Mouse (Mus musculus) thymus, postnatal 36 days (tissue): ENCODE results near the gene Sgk1.
"Not testable (repeated sequence)": the region's sequence is repeated elsewhere in the genome, so short reads cannot be mapped to it uniquely, and the experiment has no call there.

Experiments
- DNase-seq, 2 experiments: peaks; one replicate each; pipeline ENCODE4 v3.0.0; 2022; ENCODE audit warnings: mixed read lengths in 2 of 2

The Sgk1 gene

DNA sequence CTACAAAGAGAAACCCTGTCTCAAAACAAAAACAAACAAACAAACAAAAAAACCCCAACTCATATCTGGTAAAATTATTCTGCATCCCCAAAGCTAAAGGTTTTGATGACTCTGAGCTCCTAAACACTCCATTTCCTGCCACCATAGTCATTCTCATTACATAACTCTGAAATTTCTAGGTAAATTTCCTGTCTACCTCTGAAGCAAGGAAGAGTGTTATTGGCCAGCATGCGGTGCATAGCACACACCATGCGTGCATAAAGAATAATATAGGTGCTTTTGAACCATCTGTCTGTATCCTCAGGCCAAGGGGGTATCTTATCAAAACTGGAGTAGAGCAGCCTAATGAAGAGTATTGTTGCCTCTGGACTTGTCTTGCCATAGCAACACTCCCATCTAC is 13.8 kb upstream of the Sgk1 start:
- no peak for DNase-seq

DNA sequence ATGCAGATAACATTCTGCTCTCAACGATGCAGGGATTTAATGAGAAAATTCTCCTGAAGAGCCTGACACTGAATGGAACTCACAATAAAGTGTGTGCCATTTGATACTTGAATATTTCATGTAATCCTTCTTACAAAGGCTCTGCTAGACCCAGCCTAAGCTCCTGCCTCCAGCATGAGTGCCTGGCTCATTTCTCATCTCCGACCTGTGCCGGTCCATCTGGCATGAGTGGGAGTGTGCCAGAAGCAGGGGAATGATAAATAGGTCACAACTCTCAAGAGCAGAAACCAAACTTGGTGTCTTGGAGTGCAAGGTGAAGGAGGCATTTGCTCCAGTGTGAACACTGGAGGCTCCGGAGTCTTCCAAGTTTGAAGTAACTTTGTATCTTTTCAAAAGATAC is 13.4 kb upstream of the Sgk1 start:
- no peak for DNase-seq

DNA sequence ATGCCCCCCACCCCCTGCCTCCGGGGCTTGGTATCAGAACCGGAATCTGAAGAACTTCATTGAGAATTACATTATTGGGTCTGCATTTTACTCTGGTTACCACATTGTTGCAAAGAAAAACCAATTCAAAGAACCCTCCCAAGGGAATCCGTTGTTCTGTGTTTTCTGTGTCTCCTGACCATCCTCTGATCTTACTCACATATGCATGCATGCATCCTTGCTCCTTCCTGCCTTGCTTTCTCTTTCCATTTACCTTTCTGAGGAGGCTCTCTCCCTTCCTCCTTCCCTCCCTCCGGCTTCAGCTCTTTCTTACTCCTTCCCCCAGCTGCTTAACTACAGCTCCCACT is 174 bp upstream of the Sgk1 start:
- no peak for DNase-seq

DNA sequence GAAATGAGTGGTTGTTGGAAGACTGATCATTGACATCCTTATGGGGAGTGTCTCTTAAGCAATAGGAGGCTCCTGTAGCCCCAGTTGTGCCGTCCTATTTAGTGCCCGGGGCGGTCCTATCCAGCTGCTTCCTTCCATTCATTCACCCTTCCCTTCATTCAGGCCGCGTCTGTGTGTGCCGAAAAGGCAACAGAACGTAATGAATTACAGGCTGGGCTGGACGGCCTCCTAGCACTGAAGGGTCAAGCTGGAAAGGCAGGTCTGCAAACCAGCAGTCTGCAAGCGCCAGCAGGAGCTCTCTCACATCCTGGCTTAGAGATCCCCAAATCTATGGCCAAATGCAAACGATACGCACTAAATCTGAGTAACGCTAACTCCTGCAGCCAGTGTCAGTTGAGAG is 1.6 kb downstream of the Sgk1 start:
- no peak for DNase-seq

DNA sequence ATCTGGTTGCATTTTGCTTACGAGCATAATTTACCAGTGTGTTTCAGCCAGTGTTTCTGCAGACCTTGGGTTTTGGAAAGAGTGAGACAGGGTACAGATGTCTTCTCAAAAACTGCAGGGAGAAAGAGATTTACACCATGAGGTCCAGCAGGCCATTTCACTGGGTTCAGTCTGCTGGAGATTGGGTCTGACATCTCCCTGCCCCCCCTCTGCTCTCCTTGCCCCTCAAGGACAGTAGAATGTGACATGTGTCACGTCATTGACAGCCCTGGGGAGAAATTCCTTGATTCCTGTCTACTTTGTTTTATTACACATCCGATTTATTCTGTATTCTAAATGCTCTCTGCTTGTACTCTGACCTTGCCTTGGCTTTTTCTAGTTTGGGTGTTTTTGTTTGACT is 2.5 kb downstream of the Sgk1 start:
- no peak for DNase-seq

DNA sequence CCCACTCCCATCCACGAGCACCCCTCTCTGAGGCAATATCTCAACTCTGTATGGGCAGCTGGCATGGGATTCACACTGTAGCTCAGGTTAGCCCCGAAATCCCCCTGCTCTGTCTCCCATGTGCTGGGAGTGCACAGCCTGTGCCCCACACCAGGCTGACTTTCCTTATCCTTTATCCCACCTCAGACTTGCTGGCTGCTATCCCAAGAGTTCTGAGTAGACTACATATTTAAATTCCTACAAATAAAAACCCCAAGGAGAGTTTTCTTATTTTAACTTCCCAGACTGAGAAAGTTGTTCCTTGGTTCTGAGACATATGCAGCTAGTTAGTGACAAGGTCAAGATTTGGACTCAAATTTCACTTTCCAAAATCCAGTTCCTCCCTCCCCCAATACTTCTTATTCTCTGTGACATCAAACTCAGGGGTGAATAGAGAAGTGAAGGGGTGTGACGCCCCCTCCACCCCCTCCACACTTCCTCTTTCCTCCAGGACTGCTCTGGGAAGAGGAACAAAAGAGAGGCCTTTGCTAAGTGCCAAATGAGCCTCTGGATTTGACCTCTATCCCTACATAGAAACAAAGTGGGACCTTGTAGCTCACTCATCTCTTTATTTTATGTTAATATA is 7.3 kb downstream of the Sgk1 start:
- no peak for DNase-seq

DNA sequence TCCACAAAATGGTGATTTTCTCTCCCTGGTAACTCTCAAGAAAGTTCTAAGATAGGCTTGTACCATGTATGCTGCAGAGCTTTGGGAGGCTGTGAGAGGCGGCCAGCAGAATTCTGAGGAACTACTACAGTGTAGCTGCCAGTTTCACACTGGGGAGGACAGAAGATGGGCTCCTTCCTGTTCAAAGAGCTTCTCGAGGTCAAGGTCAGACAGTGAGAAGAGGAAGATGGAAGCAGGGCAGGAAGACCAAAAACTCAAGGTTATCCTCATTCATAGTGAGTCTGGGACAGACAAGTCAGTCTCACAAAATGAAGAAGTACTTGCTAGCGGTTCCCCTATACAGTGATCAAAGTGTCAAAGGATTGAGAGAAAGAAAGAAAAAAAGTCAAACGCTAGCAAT is 8.3 kb downstream of the Sgk1 start:
- no peak for DNase-seq

DNA sequence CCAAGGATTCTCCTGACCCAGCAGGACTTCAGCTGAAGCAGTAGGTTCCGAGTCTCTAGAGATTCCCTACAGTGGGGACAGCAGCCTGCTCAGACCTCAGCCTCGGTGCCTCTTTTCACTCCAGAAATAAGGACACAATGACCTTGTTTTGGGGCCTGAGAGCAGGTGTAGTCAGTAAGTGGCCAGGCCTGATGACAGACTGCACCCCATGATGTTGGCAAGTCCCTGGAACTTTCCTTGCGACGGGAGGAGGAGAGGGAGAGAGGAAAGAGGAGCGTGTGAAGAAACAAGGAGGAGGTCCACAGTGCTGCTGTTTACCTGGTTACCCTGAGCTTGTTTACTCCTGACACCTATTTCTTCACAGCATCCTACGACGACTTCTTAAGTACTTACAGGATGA is 9.5 kb downstream of the Sgk1 start:
- DNase-seq, result no peak

DNA sequence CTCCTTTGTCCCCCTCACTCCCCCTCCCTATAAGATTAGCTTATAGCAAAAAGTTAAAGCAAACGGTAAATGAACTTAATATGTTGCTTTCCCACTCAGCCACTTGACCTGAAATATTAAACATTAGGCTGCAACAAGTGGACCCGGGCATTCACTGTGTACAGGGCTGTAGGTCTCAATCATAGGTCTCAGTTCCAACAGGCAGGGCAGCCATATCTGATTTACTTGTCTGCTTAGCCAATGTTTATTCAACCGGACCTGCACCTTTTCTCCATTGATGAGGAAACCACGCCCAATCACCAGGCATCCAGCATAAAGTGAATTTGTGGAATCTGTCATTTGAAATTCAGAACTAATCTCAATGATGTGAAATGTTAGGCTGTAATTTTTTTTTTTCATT is 10.1 kb downstream of the Sgk1 start:
- no peak for DNase-seq

DNA sequence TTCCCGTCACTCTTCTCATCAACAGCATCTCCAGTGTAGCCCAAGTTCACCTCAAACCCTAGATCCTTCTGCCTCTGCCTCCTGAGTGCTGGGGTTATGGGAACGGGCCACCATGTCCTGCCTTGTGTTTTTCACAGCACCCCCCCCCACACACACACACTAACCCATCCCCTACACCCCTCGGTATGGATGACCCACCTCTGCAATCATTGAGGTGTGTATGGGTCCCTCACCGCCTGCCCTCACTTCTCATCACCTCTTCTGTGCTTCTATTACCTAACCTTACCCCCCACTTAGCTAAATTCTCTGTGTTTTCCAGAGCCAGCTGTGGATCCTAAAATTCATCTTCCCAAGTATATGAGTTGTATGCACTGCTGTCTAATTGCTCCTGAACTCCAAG is 16.4 kb downstream of the Sgk1 start:
- DNase-seq, result no peak

DNA sequence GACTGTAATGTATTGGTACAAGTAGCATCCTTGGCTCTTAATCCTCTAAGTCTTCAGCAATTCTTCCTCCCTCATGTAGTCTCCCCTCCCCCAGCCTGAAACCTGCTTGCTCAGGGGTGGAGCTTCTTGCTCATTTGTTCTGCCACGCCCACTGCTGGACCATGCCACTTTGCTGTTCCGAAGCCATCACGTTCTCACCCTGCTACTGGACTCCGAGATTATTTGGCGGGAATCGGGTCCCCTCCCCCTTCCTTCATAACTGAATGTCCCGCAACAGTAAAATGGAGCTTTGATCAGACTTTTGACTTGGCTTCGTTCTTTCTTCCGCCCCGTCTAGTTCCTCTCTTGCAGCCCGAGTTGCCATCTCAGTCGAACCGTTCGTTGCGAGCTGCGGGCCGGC is 16.9 kb downstream of the Sgk1 start:
- DNase-seq, result not testable (repeated sequence)

DNA sequence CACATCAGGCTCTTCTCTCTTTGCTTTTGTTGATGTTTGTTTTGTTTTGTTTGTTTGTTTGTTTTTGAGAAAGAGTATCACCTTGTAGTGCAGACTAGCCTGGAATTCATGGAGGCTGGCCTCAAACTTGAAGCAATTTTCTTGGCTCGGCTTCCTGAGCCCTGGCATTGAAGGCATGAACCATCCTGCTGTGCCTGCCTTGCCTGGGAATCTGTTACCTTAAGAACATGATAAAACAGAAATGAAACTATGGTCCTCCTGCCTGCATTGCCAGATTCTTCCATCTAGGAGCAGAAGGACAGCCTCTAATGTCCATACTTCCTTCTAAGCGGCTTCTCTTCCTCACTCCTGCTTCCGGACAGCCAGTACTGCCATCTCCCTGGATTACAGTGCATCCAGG is 17.4 kb downstream of the Sgk1 start:
- DNase-seq, result no peak

DNA sequence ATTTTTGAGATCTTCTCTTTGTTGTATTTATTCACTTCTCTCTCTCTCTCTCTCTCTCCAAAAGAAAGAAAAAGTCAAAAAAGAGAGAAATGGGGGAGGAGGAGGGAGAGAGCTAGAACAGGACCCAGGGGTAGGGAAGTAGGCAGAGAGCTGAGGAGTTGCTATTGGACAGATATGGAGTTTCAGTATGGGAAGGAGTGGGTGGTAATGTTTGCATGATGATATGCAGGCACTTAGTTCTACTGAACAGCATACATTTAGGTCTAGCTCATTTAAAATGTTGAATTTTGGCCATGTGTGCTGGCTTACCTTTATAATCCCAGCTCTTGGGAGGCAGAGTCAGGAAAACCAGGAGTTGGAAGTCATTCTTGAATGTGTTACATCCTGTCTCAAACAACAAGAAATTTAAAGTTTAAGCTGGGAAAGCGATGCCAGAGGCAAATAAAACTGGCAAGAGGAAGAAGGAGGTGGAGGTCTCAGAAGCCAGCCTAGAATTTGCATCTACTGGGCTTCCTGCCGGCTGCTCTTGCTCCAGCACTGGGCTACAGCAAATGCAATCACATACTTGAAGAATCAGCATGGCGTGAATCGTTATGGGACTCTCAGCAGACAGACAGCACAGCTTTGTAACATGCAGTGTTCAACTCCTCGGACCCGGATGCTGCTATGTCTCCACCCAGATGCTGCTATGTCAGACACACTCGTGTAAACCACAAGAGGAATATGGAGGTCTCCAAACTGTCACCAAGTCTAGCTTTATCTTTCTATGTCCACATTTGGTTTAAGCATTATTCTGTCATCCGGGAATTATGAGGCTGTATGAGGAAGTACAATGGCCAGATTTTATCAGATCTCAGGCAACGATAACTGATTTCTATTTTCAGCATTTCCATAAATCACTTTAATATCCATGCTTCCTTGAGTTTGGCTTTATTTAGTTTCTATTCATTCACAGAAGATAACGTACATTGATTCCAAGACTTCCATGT is 20.5 kb downstream of the Sgk1 start:
- no peak for DNase-seq

DNA sequence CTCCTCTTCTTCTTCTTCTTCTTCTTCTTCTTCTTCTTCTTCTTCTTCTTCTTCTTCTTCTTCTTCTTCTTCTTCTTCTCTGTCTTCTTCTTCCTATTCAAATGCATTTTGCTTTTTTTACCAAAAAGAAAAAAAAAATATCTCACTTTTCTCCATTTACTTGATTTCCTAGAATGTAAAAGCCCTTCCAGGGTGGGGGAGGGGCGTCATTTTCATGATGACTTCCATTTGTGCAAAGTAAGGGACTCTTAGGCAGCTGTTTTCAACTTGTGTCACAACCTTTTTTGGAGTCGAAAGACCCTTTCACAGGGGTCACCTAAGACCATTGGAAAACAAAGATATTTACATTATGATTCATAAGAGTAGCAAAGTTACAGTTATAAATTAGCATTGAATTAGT is 22.2 kb downstream of the Sgk1 start:
- DNase-seq, result no peak

DNA sequence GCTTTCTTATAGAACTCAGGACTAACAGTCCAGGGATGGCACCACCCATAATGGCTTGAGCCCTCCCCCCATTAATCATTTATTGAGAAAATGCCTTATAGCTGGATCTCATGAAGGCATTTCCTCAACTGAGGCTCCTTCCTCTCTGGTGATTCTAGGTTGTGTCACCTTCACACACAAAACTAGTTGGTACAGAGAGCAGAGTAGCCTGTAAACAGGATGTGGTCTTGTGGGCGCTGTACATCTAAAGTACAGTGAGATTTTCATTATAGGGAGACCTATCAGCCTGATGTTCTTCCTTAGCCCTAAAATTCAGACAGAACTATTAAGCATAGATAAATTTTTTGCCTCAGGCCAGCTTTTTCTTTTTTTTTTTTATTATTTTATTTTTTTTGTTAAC is 23.6 kb downstream of the Sgk1 start:
- DNase-seq, result peak; percentile 38 to 44

DNA sequence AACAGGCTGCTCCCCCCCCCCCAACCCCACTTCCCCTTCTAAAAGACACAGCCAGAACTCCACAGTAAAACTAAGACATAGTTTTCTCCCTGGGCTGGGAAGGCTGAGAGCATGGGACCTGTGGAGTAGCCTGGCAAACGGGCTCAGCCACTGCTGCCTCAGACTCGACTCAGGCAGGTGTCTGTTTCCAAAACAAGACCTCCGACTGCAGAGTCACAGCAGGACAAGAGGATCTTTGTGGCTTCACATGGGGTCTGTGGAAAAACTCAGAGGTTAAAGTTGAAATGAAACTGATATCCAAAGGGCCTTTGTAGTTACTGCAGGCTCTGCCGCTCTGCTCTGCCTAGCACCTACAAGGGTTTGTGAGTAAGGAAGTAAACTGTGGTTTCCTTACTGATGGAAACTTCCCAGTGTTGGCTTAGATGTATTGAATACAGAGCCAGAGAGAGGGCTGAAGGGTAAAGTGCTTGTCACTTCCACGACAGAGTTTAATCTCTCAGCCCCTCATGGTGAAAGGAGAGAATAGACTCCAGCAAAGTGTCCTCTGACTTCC is 25.0 kb downstream of the Sgk1 start:
- DNase-seq, result peak; percentile 40 to 52

DNA sequence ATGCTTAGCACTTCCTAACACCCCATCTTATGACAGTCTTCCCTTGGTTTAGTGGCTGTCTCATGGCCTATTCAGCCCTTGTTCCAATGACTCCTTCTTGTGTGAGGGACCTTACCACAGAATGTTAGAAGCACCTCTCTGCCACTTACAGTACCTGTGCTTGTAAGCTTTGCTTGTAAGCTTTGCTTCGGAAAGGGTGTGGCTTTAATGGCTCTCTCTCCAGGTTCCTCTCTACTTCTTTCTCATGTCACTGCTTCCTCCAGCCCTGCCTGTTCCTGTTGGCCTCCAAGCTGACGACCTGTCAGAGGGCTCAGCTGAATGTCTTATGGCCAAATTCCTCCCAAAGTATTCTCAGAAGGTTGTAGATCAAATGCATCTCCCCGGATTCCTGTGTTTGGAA is 25.8 kb downstream of the Sgk1 start:
- DNase-seq, result no peak

DNA sequence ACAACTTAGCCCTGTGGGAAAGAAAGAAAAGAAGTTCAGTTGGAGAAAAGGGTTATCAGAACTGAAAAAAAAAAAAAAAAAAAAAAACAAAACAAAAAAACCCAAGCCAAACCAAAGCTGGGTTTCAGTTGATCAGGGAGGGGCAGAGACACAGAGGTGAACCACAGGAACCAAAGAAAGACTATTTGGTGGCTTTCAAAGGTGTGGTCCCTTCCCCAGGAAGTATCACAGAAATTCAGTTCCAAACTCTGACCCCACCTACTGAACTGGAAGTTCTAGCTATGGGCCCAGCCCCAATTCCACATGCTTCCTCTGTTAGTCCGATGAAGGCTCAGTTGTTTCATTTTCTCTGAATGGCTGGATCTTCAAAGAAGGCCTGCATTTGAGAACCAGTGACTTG is 26.7 kb downstream of the Sgk1 start:
- DNase-seq, result no peak

DNA sequence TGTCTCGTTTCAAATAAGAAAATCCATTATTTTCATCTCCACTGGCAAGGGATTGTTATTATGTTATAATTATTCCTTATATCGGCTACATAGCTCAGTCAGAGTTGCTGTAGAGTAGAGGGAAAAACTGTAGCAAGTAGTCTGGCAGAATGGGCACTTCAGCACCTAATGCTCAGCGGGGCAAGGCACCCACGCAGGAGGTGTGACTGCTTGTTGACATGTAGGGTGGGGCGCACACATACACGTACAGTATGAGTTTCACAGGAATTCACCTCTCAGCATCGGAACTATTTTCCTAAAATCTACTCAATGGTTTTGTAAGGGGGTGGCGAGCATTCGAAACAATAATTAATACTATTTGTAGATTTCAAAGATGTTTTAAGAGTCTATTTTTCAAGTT is 28.4 kb downstream of the Sgk1 start:
- DNase-seq, result no peak

DNA sequence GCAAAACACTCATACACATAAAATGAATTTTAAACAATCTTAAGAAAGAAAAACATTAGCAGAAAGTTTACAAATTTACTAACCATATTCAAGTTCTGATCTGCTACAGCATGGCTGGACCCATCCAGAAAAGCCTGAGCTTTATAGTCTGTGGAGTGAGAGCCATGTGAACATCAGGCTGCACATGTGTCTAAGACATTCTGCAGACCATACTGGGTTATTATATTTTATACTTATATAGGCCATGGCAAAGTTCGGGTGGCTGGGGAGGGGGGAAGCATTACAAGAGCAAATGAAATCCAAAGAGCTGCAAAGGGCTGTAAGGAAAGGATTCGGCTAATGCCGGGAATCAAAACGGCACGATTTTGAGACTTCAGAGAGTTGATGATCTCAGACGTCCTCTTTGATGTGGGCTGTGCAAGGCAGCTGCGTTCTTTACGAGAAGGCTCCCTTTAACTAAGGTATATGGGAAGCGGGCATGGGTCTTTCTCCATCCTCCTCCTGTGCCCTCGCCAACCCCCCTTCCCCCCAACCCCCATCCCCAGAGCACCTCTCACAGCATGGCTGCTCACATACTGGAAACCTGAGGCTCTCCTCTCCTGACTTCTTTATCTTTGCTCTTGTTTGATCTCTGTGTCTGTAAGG is 29.4 kb downstream of the Sgk1 start:
- peak; percentile 42 to 54 for DNase-seq

DNA sequence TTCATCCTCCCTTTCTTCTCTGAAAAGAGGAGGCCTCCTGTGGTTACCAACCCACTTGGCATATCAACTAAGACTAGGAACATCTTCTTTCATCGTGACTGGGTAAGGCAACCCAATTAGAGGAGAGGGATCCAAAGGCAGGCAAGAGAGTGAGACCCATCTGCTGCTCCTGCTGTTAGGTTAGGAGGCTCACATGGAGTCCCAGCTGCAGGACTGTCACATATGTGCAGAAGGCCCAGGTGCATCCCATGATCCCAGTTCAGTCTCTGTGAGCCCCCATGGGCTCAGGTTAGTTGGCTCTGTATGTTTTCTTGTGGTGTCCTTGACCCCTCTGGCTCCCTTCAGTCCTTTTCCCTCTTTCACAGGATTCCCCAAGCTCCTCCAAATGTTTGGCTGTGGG is 32.8 kb downstream of the Sgk1 start:
- DNase-seq, result no peak

DNA sequence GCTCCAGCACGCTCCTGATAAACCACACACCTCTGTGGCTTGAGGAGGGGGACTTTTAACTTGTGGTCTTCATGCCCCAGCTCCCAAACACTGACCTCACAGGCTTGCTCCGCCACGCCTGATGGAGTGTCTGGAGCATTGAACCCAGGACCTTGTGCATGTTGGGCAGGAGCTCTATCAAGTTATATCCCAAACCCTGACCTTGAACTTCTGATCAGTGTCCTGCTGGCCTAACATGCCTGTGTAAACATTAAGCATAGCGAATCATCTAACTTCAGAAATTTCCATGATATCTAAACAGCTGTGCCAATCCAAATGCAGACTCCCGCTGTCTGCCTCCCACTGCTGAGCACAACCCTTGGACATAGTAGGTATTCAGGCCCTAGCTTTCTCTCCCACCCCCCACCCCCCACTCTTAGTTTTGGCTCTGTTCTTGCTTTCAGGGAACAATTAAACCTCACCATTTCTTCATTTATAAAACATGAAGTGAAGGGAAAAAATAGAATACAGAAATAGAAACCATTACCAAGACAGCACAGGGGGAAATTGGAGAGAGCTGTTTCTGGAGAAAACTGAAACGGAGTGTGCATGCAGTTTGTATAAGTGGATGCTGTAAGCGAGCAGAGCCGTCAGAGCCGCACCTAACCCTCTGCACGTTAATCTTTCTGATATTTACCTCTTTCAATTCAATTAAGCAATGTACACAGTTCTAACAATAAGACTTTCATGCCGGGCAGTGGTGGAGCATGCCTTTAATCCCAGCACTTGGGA is 34.5 kb downstream of the Sgk1 start:
- DNase-seq, result no peak
